Mouse (Mus musculus): Measurements from ENCODE around the gene Batf3.

Batf3 gene

GRCm38 (mm10) chr1:191097802-191098747 is at the start of gene Batf3:
Gene Batf3 (plus strand): TSS chr1:191097847.
- peak; percentile 31 to 51 for DNase-seq

- DNase-seq, result no peak
Observed at GRCm38 (mm10) chr1:191053555-191053954, 44.1 kb upstream of the Batf3 start.

- DNase-seq, result no peak
Observed at GRCm38 (mm10) chr1:191054870-191055532, 42.6 kb upstream of the Batf3 start.

DNA sequence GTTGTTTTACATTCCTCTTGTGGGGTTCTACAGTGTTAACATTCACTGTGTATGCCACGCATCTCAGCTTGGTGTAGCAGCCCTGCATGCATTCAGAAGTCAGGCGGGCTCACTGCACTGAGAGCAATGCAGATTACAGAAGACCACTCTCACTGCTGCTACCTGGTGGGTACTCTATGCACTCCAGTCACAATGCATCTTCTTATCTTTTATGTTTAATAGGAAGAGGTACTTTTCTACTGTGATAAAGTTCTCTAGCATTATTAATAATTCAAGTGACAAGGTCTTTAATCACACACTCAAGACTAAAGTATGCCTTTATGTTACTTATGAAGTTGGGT is 42.1 kb upstream of the Batf3 start:
- DNase-seq, result no peak

GRCm38 (mm10) chr1:191057461-191057860 is 40.2 kb upstream of the Batf3 start:
- DNase-seq, result no peak

GRCm38 (mm10) chr1:191062241-191062780 is 35.3 kb upstream of the Batf3 start:
- no peak for DNase-seq

GRCm38 (mm10) chr1:191062781-191063485 is 34.7 kb upstream of the Batf3 start, which contains the start of the genes Tatdn3 and Nsl1:
Gene Tatdn3 (minus strand): TSS chr1:191062932.
Gene Nsl1 (plus strand): TSS chr1:191063012.
- peak; percentile 86 to 88 for DNase-seq

GRCm38 (mm10) chr1:191063700-191064099 is 33.9 kb upstream of the Batf3 start:
- DNase-seq, result no peak

DNA sequence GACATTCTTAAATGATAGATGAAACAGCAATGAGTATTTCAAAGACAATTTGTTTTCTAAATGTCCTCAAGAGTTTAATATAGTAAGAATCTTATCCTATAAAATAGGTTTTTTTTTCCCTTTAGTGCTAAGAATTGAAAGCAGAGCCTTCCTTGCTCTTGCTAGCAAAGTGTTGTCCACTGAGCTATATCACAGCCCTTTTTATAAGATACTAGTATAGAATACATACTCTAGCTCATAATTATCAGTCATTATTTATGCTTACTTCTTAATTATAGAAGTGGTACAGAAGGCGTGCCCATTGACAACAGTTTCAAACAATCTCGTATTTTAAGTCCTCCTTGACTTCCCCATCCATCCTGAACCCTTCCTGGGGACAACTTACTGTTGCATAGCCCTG is 33.1 kb upstream of the Batf3 start:
- DNase-seq, result no peak

- no peak for DNase-seq
Observed at GRCm38 (mm10) chr1:191065188-191065587, 32.5 kb upstream of the Batf3 start.

GRCm38 (mm10) chr1:191068377-191068776 is 29.3 kb upstream of the Batf3 start:
- no peak for DNase-seq

- DNase-seq, result no peak
Observed at GRCm38 (mm10) chr1:191070259-191070658, 27.4 kb upstream of the Batf3 start.

DNA sequence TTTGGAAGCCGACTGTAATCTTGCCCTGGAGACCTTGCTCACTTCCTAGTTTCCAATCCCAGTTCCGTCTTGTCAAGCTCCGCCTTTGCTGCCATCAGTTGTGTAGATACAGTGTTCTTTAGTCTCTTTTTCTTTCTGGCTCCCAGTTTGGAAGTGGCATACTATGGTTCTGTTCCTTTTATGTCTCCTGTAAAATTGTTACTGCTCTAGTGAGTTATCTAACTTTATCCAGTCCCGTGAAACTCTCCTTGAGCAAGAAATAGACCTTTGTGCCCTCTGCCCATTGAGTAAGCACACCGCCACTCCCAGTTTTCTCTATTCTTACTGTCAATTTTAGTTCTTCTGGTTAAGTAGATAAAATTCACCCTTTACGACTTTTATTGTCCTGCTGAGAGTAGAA is 26.0 kb upstream of the Batf3 start:
- no peak for DNase-seq

DNA sequence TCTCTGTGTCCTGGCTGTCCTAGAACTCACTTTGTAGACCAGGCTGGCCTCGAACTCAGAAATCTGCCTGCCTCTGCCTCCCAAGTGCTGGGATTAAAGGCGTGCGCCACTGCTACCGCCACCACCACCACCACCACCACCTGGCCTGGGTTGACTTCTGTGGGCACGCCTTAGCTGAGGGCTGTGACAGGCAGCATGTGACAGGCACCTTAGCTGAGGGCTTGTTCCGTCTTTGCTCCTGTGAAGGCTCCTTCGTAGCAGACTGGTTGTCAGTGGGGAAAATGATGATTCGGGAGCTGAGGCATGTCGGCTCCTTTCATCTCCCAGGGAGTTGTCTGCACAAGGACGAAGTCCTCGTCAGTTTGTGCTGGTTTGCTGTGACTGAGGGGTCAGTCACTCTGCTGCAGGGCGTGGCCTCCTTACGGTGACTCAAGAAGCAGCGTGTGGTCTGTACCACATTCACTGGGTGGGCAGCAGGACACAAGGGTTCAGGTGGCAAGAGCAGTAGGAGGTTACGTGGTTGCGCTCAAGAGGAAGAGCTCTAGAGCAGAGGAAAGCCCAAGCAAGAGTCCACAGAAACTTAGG is 25.2 kb upstream of the Batf3 start:
- DNase-seq, result no peak

DNA sequence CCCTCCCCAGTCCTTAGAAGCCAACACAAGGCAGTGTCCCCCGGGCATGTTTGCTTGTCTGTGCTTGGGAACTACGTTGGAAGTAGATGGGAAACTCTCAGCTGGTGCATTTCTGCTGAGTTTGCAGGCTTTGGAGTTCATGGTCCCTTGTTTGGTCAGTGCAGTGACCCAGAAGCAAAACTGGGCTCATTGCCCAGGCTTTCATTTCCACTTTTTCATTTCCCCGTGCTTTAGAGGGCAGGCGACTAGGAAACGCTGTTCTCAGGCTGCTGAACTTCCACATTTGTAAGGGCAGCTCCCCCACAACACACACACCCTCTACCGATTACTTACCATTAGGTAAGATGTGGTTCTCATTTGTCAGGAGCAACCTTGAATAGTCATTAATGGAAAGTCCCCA is 24.6 kb upstream of the Batf3 start:
- peak; percentile 53 to 65 for DNase-seq

DNA sequence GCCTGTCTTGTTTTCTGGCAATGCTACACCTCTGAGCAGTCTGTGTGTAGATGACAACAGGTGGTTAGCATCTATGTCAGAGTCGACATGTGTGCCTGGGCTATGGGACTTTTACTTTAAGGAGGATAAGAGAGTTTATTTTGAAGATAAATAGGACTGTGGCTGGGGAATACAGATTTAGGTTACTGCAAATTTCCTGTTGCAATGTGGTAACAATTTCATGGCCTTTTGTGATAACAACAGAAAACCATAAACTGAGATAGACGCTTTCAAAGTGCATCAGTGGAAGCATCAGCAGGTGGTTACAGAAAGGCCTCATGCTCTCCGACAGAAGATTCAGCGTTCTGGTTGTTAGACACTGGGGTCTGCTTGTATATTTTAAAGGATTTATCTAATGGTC is 24.2 kb upstream of the Batf3 start:
- no peak for DNase-seq

- peak; percentile 64 for DNase-seq
Observed at GRCm38 (mm10) chr1:191075199-191075883, 22.3 kb upstream of the Batf3 start.

GRCm38 (mm10) chr1:191083230-191083629 is 14.4 kb upstream of the Batf3 start:
- DNase-seq, result no peak

DNA sequence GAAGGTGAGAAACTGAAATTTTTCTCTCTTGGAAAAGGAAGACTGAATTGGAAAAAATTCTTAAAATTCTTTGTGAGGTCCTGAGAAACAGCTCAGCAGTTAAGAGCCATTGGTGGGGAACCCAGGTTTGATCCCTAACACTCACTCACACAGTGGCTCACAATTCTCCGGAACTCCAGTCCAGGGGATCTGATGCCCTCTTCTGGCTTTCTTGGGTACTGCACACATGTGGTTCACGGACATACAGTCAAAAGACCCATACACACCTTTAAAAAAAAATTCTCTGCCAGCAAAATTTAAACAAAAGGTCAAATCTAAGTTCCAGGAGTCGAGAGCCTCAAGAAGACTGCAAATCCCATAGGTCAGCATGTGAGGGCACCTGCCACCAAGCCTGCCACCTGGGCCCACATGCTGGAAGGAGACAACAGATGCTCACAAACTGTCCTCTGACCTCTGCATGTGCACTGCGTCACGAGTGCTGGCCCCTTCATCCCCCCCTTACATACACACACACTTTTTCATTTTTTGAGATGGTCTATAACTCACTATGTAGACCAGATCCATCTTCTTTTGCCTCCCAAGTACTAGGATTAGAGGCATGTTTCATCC is 12.6 kb upstream of the Batf3 start:
- peak; percentile 45 for DNase-seq

GRCm38 (mm10) chr1:191085597-191085996 is 12.1 kb upstream of the Batf3 start:
- DNase-seq, result peak; percentile 34 to 38

DNA sequence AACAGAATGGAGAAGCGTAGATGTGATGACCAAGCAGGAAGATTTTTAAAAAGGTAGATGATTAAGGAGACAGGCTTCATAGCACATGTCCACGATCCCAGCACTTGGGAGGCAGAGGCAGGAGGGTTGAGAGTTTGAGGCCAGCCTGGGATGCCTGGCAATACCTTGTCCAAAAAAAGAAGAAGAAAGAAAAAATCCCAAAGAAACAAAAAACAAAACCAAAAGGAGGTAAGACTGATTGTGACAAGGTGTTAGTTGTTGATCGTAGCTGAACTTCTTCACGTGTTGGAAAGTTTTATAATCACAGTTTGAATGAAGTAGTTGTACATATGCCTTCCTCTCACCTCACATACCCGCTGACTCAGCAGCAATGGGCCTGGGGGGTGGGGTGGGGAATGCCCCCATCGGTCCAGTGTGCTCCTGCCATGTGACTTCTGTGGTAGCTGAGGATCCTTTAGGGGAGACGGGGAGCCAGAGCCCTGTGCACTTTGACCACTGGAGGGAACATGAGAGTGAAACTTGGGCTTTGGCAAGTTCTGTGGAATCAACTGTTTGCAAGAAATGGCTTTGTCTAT is 11.3 kb upstream of the Batf3 start:
- no peak for DNase-seq

Measured in lung, adult 18-20 months (tissue).